26 mouse cellular contexts compared by ENCODE assay signal in genomic region chr14:11866416-11866815, GRCm38 (mm10).
DNase-seq lines count a peak whose midpoint lies in the region; ATAC-seq and TF ChIP-seq lines count a peak whose summit lies in the region.
"Had no signal": no experiment of that assay in that cellular context is flagged by ENCODE, and none has a peak within 500 bp of the region (broad histone marks: within the 10 kb centered on the region; RNA-seq: fewer than 3 reads in every experiment).

No protein-coding gene starts in this region.

- H3K79me2 ChIP-seq in heart, adult 2 months (replicated peaks; ENCODE audit: control insufficient read depth, insufficient read depth, low read length), result no peaks in the 10 kb centered on the region

- peaks cover 42% of the 10 kb centered on the region for H3K4me1 ChIP-seq in heart, adult 2 months (ENCODE audit: control insufficient read depth, insufficient read depth, low read length)
- H3K4me1 ChIP-seq in heart, embryonic 10.5 days, result peaks cover 17% of the 10 kb centered on the region
- peaks cover 7% of the 10 kb centered on the region; the same call in 1 of the 2 replicates for H3K4me1 ChIP-seq in kidney, adult 2 months (ENCODE audit: control insufficient read depth, insufficient read depth, low read length)
- H3K4me1 ChIP-seq in kidney, embryonic 15.5 days, result peaks cover 31% of the 10 kb centered on the region
- H3K4me1 ChIP-seq: forebrain, embryonic 15.5 days; liver, embryonic 12.5 days; midbrain, embryonic 12.5 days had no signal

- WGBS in heart, adult 2 months, result 36% methylated on average over 7 of the region's 7 CpGs
- 63% methylated on average over 7 of the region's 7 CpGs for WGBS in heart, embryonic 10.5 days
- WGBS in kidney, adult 2 months, result 60% methylated on average over 7 of the region's 7 CpGs
- 67% methylated on average over 7 of the region's 7 CpGs for WGBS in kidney, embryonic 15.5 days

- H3K4me3 ChIP-seq in heart, adult 2 months, result no peak overlapping the region
- H3K4me3 ChIP-seq in heart, embryonic 10.5 days, result no peak overlapping the region
- no peak overlapping the region for H3K4me3 ChIP-seq in kidney, adult 2 months (ENCODE audit: insufficient read depth, low read depth, low read length)
- H3K4me3 ChIP-seq in kidney, embryonic 15.5 days (replicated peaks), result no peak overlapping the region
- H3K4me3 ChIP-seq: embryonic facial prominence, embryonic 10.5 days; forebrain, embryonic 15.5 days; heart, embryonic 13.5 days; hindbrain, embryonic 15.5 days; intestine, embryonic 15.5 days; liver, embryonic 12.5 days; midbrain, embryonic 12.5 days; neural tube, embryonic 15.5 days; stomach, embryonic 15.5 days had no signal

- ATAC-seq in kidney, embryonic 15.5 days (replicated peaks; ENCODE audit: low FRiP score), result no peak
- ATAC-seq: forebrain, embryonic 15.5 days; liver, embryonic 12.5 days had no signal

- intact Hi-C loops in heart, adult 2 months (cut with DNase I), result loop anchor here (1.0 to 5.0 kb wide), 5 partner anchors 14 to 314 kb away; partner anchors contain the start of gene Ptprg

- H3K4me2 ChIP-seq in kidney, embryonic 15.5 days, result no peak overlapping the region
- H3K4me2 ChIP-seq: forebrain, embryonic 15.5 days; heart, embryonic 13.5 days; hindbrain, embryonic 15.5 days; intestine, embryonic 15.5 days; liver, embryonic 12.5 days; midbrain, embryonic 12.5 days; neural tube, embryonic 15.5 days; stomach, embryonic 15.5 days had no signal

- DNase-seq in adrenal gland, adult 2 months, result peak; percentile 45
- no peak for DNase-seq in adrenal gland, postnatal 10 days
- DNase-seq in heart, adult 2 months, result peak; percentile 40 to 67
- no peak for DNase-seq in heart, embryonic 10.5 days (ENCODE audit: low spot score)
- peak; percentile 79 for DNase-seq in kidney, adult 2 months
- DNase-seq in lung, postnatal 36 days, result peak; percentile 20
- DNase-seq in lung, postnatal 25 days (ENCODE audit: low spot score), result no peak
- DNase-seq: cerebellum, adult 11 months; cerebellum, adult 9-11 months; gastrocnemius, postnatal 36 days; layer of hippocampus, postnatal 36 days; lung, postnatal 10 days; right cerebral cortex, adult 18-20 months; right cerebral cortex, postnatal 4 days; thymus, adult 18-20 months; thymus, postnatal 36 days had no signal

- TF ChIP-seq EP300 in heart, adult 2 months (IDR thresholded peaks at IDR 0.05; ENCODE audit: insufficient read depth, low read depth, low read length), result peak; percentile 51; the same call in 1 of the 2 replicates

- H3K9ac ChIP-seq in heart, adult 2 months (ENCODE audit: low read depth, low read length), result no peak overlapping the region
- H3K9ac ChIP-seq in kidney, embryonic 15.5 days, result no peak overlapping the region
- H3K9ac ChIP-seq: forebrain, embryonic 15.5 days; heart, embryonic 13.5 days; hindbrain, embryonic 15.5 days; intestine, embryonic 15.5 days; liver, embryonic 12.5 days; midbrain, embryonic 12.5 days; neural tube, embryonic 15.5 days; stomach, embryonic 15.5 days had no signal

- H3K9me3 ChIP-seq in heart, embryonic 10.5 days, result no peaks in the 10 kb centered on the region
- H3K9me3 ChIP-seq in kidney, embryonic 15.5 days (replicated peaks), result no peaks in the 10 kb centered on the region
- H3K9me3 ChIP-seq: embryonic facial prominence, embryonic 10.5 days; forebrain, embryonic 15.5 days; heart, embryonic 13.5 days; hindbrain, embryonic 15.5 days; intestine, embryonic 15.5 days; liver, embryonic 12.5 days; midbrain, embryonic 12.5 days; neural tube, embryonic 15.5 days; stomach, embryonic 15.5 days had no signal

- no peak for TF ChIP-seq CTCF in heart, adult 2 months (IDR thresholded peaks at IDR 0.05)
- TF ChIP-seq CTCF in kidney, adult 2 months (conservative IDR thresholded peaks at IDR 0.05; ENCODE audit: insufficient read depth, insufficient read length, low read depth, low read length), result no peak

- H3K36me3 ChIP-seq in heart, adult 2 months (ENCODE audit: control insufficient read depth, insufficient read depth, low read length), result peaks cover 38% of the 10 kb centered on the region
- no peaks in the 10 kb centered on the region for H3K36me3 ChIP-seq in heart, embryonic 10.5 days
- H3K36me3 ChIP-seq in kidney, adult 2 months (ENCODE audit: control insufficient read depth, insufficient read depth, low read length), result no peaks in the 10 kb centered on the region
- no peaks in the 10 kb centered on the region for H3K36me3 ChIP-seq in kidney, embryonic 15.5 days
- H3K36me3 ChIP-seq: embryonic facial prominence, embryonic 10.5 days; forebrain, embryonic 15.5 days; heart, embryonic 13.5 days; hindbrain, embryonic 15.5 days; intestine, embryonic 15.5 days; liver, embryonic 12.5 days; midbrain, embryonic 12.5 days; neural tube, embryonic 15.5 days; stomach, embryonic 15.5 days had no signal

- peak; percentile 50 for TF ChIP-seq POLR2A in heart, adult 2 months (IDR thresholded peaks at IDR 0.05; ENCODE audit: insufficient read depth, low read depth, low read length)
- TF ChIP-seq POLR2A in kidney, adult 2 months (IDR thresholded peaks at IDR 0.05; ENCODE audit: low read depth, low read length), result no peak

- H3K27ac ChIP-seq in heart, adult 2 months, result peak overlapping the region; percentile 89
- no peak overlapping the region for H3K27ac ChIP-seq in heart, embryonic 10.5 days
- H3K27ac ChIP-seq in kidney, adult 2 months (ENCODE audit: insufficient read depth, low read depth, low read length), result no peak overlapping the region
- no peak overlapping the region for H3K27ac ChIP-seq in kidney, embryonic 15.5 days
- H3K27ac ChIP-seq: embryonic facial prominence, embryonic 10.5 days; forebrain, embryonic 15.5 days; heart, embryonic 13.5 days; hindbrain, embryonic 15.5 days; intestine, embryonic 15.5 days; liver, embryonic 12.5 days; midbrain, embryonic 12.5 days; neural tube, embryonic 15.5 days; stomach, embryonic 15.5 days had no signal

- H3K27me3 ChIP-seq in heart, adult 2 months (ENCODE audit: control insufficient read depth, insufficient read depth, low read length), result no peaks in the 10 kb centered on the region
- H3K27me3 ChIP-seq in heart, embryonic 10.5 days (ENCODE audit: insufficient read depth, poor library complexity, severe bottlenecking), result no peaks in the 10 kb centered on the region
- H3K27me3 ChIP-seq in kidney, adult 2 months (replicated peaks; ENCODE audit: control insufficient read depth, insufficient read depth, low read length), result no peaks in the 10 kb centered on the region
- no peaks in the 10 kb centered on the region for H3K27me3 ChIP-seq in kidney, embryonic 15.5 days
- H3K27me3 ChIP-seq: forebrain, embryonic 15.5 days; heart, embryonic 13.5 days; hindbrain, embryonic 15.5 days; intestine, embryonic 15.5 days; liver, embryonic 12.5 days; midbrain, embryonic 12.5 days; neural tube, embryonic 15.5 days; stomach, embryonic 15.5 days had no signal

Comparison
In these comparisons a context has a peak if more than half of its experiments do, and no peak if none do; other contexts are left out.
1. DNase-seq: peak in adrenal gland, adult 2 months (single experiment), heart, adult 2 months (2 of 2), kidney, adult 2 months (single experiment) and lung, postnatal 36 days (single experiment); none in adrenal gland, postnatal 10 days (single experiment), heart, embryonic 10.5 days (single experiment) and lung, postnatal 25 days (single experiment).